In the genomic region with DNA sequence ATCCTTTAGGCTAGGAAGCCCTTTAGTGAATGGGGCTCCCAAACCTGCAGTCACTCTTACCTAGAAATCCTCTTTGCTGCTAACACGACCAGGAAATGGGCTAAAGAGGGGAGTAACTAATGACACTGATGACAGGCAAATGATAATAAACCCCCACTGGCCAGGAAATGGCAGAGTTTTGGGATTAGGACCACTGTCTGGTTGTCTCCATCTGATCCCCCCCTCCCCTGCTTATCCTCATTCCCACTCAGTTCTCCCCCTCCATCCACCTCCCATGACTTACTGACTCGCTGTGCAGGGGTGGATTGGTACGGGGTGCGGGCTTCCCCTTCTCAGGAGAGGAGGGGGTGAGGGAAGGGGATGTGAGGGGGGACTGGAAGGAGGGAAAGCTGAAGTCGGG, we compare ENCODE assay signal across 10 mouse cellular contexts. TPM values are rescaled to one million over a fixed set of nuclear protein-coding genes. Genes with fewer than 3 reads are reported as not detected.
DNase-seq lines count a peak whose midpoint lies in the region; ATAC-seq lines count a peak whose summit lies in the region.
"Had no signal": no experiment of that assay in that cellular context is flagged by ENCODE, and none has a peak within 500 bp of the region (broad histone marks: within the 10 kb centered on the region; RNA-seq: fewer than 3 reads in every experiment).

No protein-coding gene starts in this region.

- no peak overlapping the region for H3K27ac ChIP-seq in intestine, embryonic 15.5 days
- H3K27ac ChIP-seq in neural tube, embryonic 15.5 days (replicated peaks): no peak overlapping the region
- H3K27ac ChIP-seq: forebrain, embryonic 15.5 days had no signal

- peaks cover 67% of the 10 kb centered on the region for H3K4me1 ChIP-seq in megakaryocyte, embryonic 14.5 days
- H3K4me1 ChIP-seq in intestine, embryonic 15.5 days (replicated peaks): peaks cover 32% of the 10 kb centered on the region
- H3K4me1 ChIP-seq in neural tube, embryonic 15.5 days: peaks cover 37% of the 10 kb centered on the region

- H3K4me2 ChIP-seq in intestine, embryonic 15.5 days (replicated peaks): peak overlapping the region; percentile 97
- peak overlapping the region; percentile 84 for H3K4me2 ChIP-seq in neural tube, embryonic 15.5 days

- H3K4me3 ChIP-seq in megakaryocyte, embryonic 14.5 days (replicated peaks): peak overlapping the region; percentile 99
- H3K4me3 ChIP-seq in intestine, embryonic 15.5 days (replicated peaks): peak overlapping the region; percentile 70; the same call in 1 of the 2 replicates
- H3K4me3 ChIP-seq in neural tube, embryonic 15.5 days (replicated peaks): peak overlapping the region; percentile 45; the same call in 1 of the 2 replicates

- intact Hi-C loops in heart, postnatal 10 days (cut with DNase I): no loop called here

- H3K36me3 ChIP-seq in megakaryocyte, embryonic 14.5 days (replicated peaks; ENCODE audit: low read length): peaks cover 68% of the 10 kb centered on the region
- H3K36me3 ChIP-seq in intestine, embryonic 15.5 days: no peaks in the 10 kb centered on the region
- H3K36me3 ChIP-seq in neural tube, embryonic 15.5 days: no peaks in the 10 kb centered on the region
- H3K36me3 ChIP-seq: forebrain, embryonic 15.5 days had no signal

- 0 out of 2 replicates have a peak overlapping the region, but pooled peaks have one; percentile 76 for H3K9ac ChIP-seq in intestine, embryonic 15.5 days
- H3K9ac ChIP-seq in neural tube, embryonic 15.5 days (replicated peaks): no peak overlapping the region

- DNase-seq in heart, adult 11 months: peak; percentile 93
- DNase-seq in heart, postnatal 10 days: no peak
- no peak for DNase-seq in thymus, postnatal 4 days
- DNase-seq: cerebellum, adult 9-10 months had no signal

- 61% methylated on average over 5 of the region's 5 CpGs for WGBS in intestine, embryonic 15.5 days
- 24% methylated on average over 5 of the region's 5 CpGs for WGBS in neural tube, embryonic 15.5 days

- H3K27me3 ChIP-seq in megakaryocyte, embryonic 14.5 days (replicated peaks): no peaks in the 10 kb centered on the region
- peaks cover 7% of the 10 kb centered on the region; the same call in 1 of the 2 replicates for H3K27me3 ChIP-seq in intestine, embryonic 15.5 days (replicated peaks)
- H3K27me3 ChIP-seq in neural tube, embryonic 15.5 days (replicated peaks): peaks cover 58% of the 10 kb centered on the region

- no peak for ATAC-seq in megakaryocyte, adult 5-6 weeks (ENCODE audit: poor library complexity, severe bottlenecking)
- ATAC-seq in intestine, embryonic 15.5 days: no peak
- ATAC-seq in neural tube, embryonic 15.5 days (ENCODE audit: low FRiP score): no peak
- no peak for ATAC-seq in megakaryocyte progenitor cell, adult 5-6 weeks (replicated peaks; ENCODE audit: poor library complexity)
- ATAC-seq: forebrain, embryonic 15.5 days had no signal

- no peaks in the 10 kb centered on the region for H3K9me3 ChIP-seq in megakaryocyte, embryonic 14.5 days
- no peaks in the 10 kb centered on the region for H3K9me3 ChIP-seq in intestine, embryonic 15.5 days
- no peaks in the 10 kb centered on the region for H3K9me3 ChIP-seq in neural tube, embryonic 15.5 days (replicated peaks)
- H3K9me3 ChIP-seq: forebrain, embryonic 15.5 days had no signal

RNA-seq across cellular contexts. Expression of a gene that starts 3.2 kb away (rescaled TPM):
- total RNA-seq in heart, postnatal 10 days (2021): 10 to 100 TPM; 43.6 to 45.5 TPM
- polyA plus RNA-seq in megakaryocyte, embryonic 14.5 days (2012; ENCODE audit: insufficient read depth, low replicate concordance): 4,315 and 7,169 TPM in 2 replicates
- total RNA-seq in megakaryocyte, adult 5-6 weeks (2015): 281 and 286 TPM in 2 replicates
- 42.2 and 47.4 TPM in 2 replicates for total RNA-seq in megakaryocyte, adult 5-6 weeks (2017)
- polyA plus RNA-seq in intestine, embryonic 15.5 days (2015; fragmentation: Nextera tagmentation; extraction: Ambion mirVana): 2.3 and 2.5 TPM in 2 replicates
- polyA plus RNA-seq in neural tube, embryonic 15.5 days (2015; fragmentation: Nextera tagmentation; extraction: Ambion mirVana): 0.88 and 1.8 TPM in 2 replicates
- 237 and 286 TPM in 2 replicates for total RNA-seq in megakaryocyte progenitor cell, adult 5-6 weeks (2015)
- total RNA-seq in megakaryocyte progenitor cell, adult 5-6 weeks (2017): 35.7 and 35.8 TPM in 2 replicates

RNA-seq across cellular contexts. Expression of a gene that starts 9.5 kb away (rescaled TPM):
- 10 to 100 TPM; 12.3 to 14.3 TPM for total RNA-seq in heart, postnatal 10 days (2021)
- 89.8 and 105 TPM in 2 replicates for polyA plus RNA-seq in megakaryocyte, embryonic 14.5 days (2012; ENCODE audit: insufficient read depth, low replicate concordance)
- 24.8 and 32.0 TPM in 2 replicates for total RNA-seq in megakaryocyte, adult 5-6 weeks (2015)
- total RNA-seq in megakaryocyte, adult 5-6 weeks (2017): 26.7 and 44.6 TPM in 2 replicates
- 22.4 and 23.7 TPM in 2 replicates for polyA plus RNA-seq in intestine, embryonic 15.5 days (2015; fragmentation: Nextera tagmentation; extraction: Ambion mirVana)
- 42.9 and 46.9 TPM in 2 replicates for polyA plus RNA-seq in neural tube, embryonic 15.5 days (2015; fragmentation: Nextera tagmentation; extraction: Ambion mirVana)
- total RNA-seq in megakaryocyte progenitor cell, adult 5-6 weeks (2015): 34.4 and 38.7 TPM in 2 replicates
- 38.2 and 39.8 TPM in 2 replicates for total RNA-seq in megakaryocyte progenitor cell, adult 5-6 weeks (2017)

RNA-seq across cellular contexts. Expression of a gene that starts 15.1 kb away (rescaled TPM):
- total RNA-seq in heart, postnatal 10 days (2021): not detected
- 4.3 and 4.7 TPM in 2 replicates for polyA plus RNA-seq in megakaryocyte, embryonic 14.5 days (2012; ENCODE audit: insufficient read depth, low replicate concordance)
- total RNA-seq in megakaryocyte, adult 5-6 weeks (2015): 0.68 and 0.91 TPM in 2 replicates
- not detected in 2 replicates for total RNA-seq in megakaryocyte, adult 5-6 weeks (2017)
- polyA plus RNA-seq in intestine, embryonic 15.5 days (2015; fragmentation: Nextera tagmentation; extraction: Ambion mirVana): 1.9 and 2.4 TPM in 2 replicates
- 73.9 and 97.4 TPM in 2 replicates for polyA plus RNA-seq in neural tube, embryonic 15.5 days (2015; fragmentation: Nextera tagmentation; extraction: Ambion mirVana)
- 0.69 and 1.0 TPM in 2 replicates for total RNA-seq in megakaryocyte progenitor cell, adult 5-6 weeks (2015)
- not detected in 2 replicates for total RNA-seq in megakaryocyte progenitor cell, adult 5-6 weeks (2017)

RNA-seq across cellular contexts. Expression of a gene that starts 28.8 kb away (rescaled TPM):
- total RNA-seq in heart, postnatal 10 days (2021): 10 to 100 TPM; 48.9 to 51.9 TPM
- 30.5 and 39.5 TPM in 2 replicates for polyA plus RNA-seq in megakaryocyte, embryonic 14.5 days (2012; ENCODE audit: insufficient read depth, low replicate concordance)
- total RNA-seq in megakaryocyte, adult 5-6 weeks (2015): 30.5 and 30.9 TPM in 2 replicates
- 18.3 and 22.9 TPM in 2 replicates for total RNA-seq in megakaryocyte, adult 5-6 weeks (2017)
- 18.5 and 19.3 TPM in 2 replicates for polyA plus RNA-seq in intestine, embryonic 15.5 days (2015; fragmentation: Nextera tagmentation; extraction: Ambion mirVana)
- 30.2 and 33.2 TPM in 2 replicates for polyA plus RNA-seq in neural tube, embryonic 15.5 days (2015; fragmentation: Nextera tagmentation; extraction: Ambion mirVana)
- 25.1 and 27.4 TPM in 2 replicates for total RNA-seq in megakaryocyte progenitor cell, adult 5-6 weeks (2015)
- 10.5 and 18.3 TPM in 2 replicates for total RNA-seq in megakaryocyte progenitor cell, adult 5-6 weeks (2017)

RNA-seq across cellular contexts. Expression of a gene that starts 31.1 kb away (rescaled TPM):
- 10 to 100 TPM; 17.9 to 20.6 TPM for total RNA-seq in heart, postnatal 10 days (2021)
- polyA plus RNA-seq in megakaryocyte, embryonic 14.5 days (2012; ENCODE audit: insufficient read depth, low replicate concordance): 233 and 501 TPM in 2 replicates
- total RNA-seq in megakaryocyte, adult 5-6 weeks (2015): 31.5 and 33.7 TPM in 2 replicates
- 19.4 and 20.9 TPM in 2 replicates for total RNA-seq in megakaryocyte, adult 5-6 weeks (2017)
- polyA plus RNA-seq in intestine, embryonic 15.5 days (2015; fragmentation: Nextera tagmentation; extraction: Ambion mirVana): 80.5 and 87.7 TPM in 2 replicates
- polyA plus RNA-seq in neural tube, embryonic 15.5 days (2015; fragmentation: Nextera tagmentation; extraction: Ambion mirVana): 36.8 and 55.4 TPM in 2 replicates
- 80.7 and 84.9 TPM in 2 replicates for total RNA-seq in megakaryocyte progenitor cell, adult 5-6 weeks (2015)
- 55.6 and 71.8 TPM in 2 replicates for total RNA-seq in megakaryocyte progenitor cell, adult 5-6 weeks (2017)

Comparison
In these comparisons a context has a peak if more than half of its experiments do, and no peak if none do; other contexts are left out.
1. H3K4me3 ChIP-seq: peak in every context shown above with its lines; median percentile 99 in megakaryocyte, embryonic 14.5 days; 70 in intestine, embryonic 15.5 days; 45 in neural tube, embryonic 15.5 days.